36 mouse cellular contexts compared by ENCODE assay signal in the genomic region with DNA sequence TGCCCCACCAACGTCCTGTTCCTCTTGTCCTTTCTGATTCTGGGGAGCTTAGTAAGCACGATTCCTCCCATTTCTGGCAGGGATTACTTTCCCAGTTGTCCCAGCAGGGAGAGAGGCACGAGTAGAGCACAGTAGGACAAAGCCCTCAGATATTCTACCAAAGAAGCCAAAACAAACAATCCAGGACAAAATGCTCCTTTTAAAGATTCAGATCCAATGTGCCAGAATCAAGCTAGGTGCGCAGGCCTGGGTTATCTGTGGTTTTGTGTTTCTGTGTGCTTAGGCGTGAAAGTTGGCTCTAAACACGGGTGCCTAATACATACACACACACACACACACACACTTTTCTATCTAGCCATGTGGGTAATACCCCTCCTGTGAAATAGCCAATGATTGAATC.
"Had no signal": no experiment of that assay in that cellular context is flagged by ENCODE, and none has a peak within 500 bp of the region (broad histone marks: within the 10 kb centered on the region; RNA-seq: fewer than 3 reads in every experiment).

No protein-coding gene starts in this region.

- H3K27ac ChIP-seq: heart, adult 2 months; heart, embryonic 10.5 days; heart, embryonic 13.5 days; heart, embryonic 15.5 days; hindbrain, embryonic 10.5 days; hindbrain, embryonic 12.5 days; hindbrain, embryonic 13.5 days; hindbrain, embryonic 14.5 days; hindbrain, embryonic 15.5 days; hindbrain, postnatal 0 days; intestine, embryonic 15.5 days; kidney, embryonic 15.5 days; kidney, postnatal 0 days; layer of hippocampus, adult 2 months had no signal

- H3K4me1 ChIP-seq: heart, embryonic 10.5 days; hindbrain, embryonic 12.5 days; intestine, embryonic 15.5 days had no signal

- H3K9me3 ChIP-seq: heart, embryonic 10.5 days; heart, embryonic 12.5 days; heart, embryonic 13.5 days; heart, embryonic 15.5 days; hindbrain, embryonic 10.5 days; hindbrain, embryonic 12.5 days; hindbrain, embryonic 13.5 days; hindbrain, embryonic 15.5 days; intestine, embryonic 15.5 days; kidney, embryonic 15.5 days had no signal

- H3K4me2 ChIP-seq: heart, embryonic 11.5 days; heart, embryonic 12.5 days; heart, embryonic 13.5 days; heart, embryonic 15.5 days; hindbrain, embryonic 12.5 days; hindbrain, embryonic 13.5 days; hindbrain, embryonic 14.5 days; hindbrain, embryonic 15.5 days; intestine, embryonic 15.5 days; kidney, embryonic 15.5 days had no signal

- H3K27me3 ChIP-seq: heart, embryonic 12.5 days; heart, embryonic 13.5 days; heart, embryonic 15.5 days; hindbrain, embryonic 12.5 days; hindbrain, embryonic 13.5 days; hindbrain, embryonic 15.5 days; intestine, embryonic 15.5 days; kidney, embryonic 15.5 days had no signal

- DNase-seq: heart, adult 2 months; heart, postnatal 10 days; heart, postnatal 14 days; heart, postnatal 36 days; heart, postnatal 4 days; kidney, adult 11 months; kidney, adult 18-20 months; kidney, adult 2 months; kidney, adult 8-10 months; kidney, adult 9 months; kidney, postnatal 10 days; kidney, postnatal 14 days; kidney, postnatal 25 days; kidney, postnatal 36 days; kidney, postnatal 4 days; layer of hippocampus, adult 9-11 months; layer of hippocampus, postnatal 36 days had no signal

- H3K36me3 ChIP-seq: heart, embryonic 10.5 days; heart, embryonic 12.5 days; heart, embryonic 13.5 days; heart, embryonic 15.5 days; hindbrain, embryonic 12.5 days; hindbrain, embryonic 13.5 days; hindbrain, embryonic 15.5 days; intestine, embryonic 15.5 days; kidney, embryonic 15.5 days had no signal

- H3K9ac ChIP-seq: heart, embryonic 12.5 days; heart, embryonic 13.5 days; heart, embryonic 15.5 days; hindbrain, embryonic 12.5 days; hindbrain, embryonic 13.5 days; hindbrain, embryonic 14.5 days; hindbrain, embryonic 15.5 days; intestine, embryonic 15.5 days; kidney, embryonic 15.5 days had no signal

- ATAC-seq: hindbrain, embryonic 16.5 days; hindbrain, postnatal 0 days; inflammation-experienced regulatory T-cells, adult 6 months; intestine, embryonic 15.5 days; intestine, embryonic 16.5 days; intestine, postnatal 0 days had no signal

- H3K4me3 ChIP-seq: heart, adult 2 months; heart, embryonic 10.5 days; heart, embryonic 12.5 days; heart, embryonic 13.5 days; heart, embryonic 15.5 days; hindbrain, embryonic 10.5 days; hindbrain, embryonic 12.5 days; hindbrain, embryonic 13.5 days; hindbrain, embryonic 15.5 days; intestine, embryonic 15.5 days; kidney, embryonic 15.5 days; layer of hippocampus, adult 2 months had no signal
